Mouse (Mus musculus) heart, adult 18-20 months (tissue): ENCODE measurements around the gene Far2. TPM values are rescaled to one million over a fixed set of nuclear protein-coding genes. Genes with fewer than 3 reads are reported as not detected.
A peak's percentile ranks its signal among the peaks of the same experiment; 100 is the strongest.

ENCODE experiments used
- DNase-seq, 2 experiments: peaks; one replicate each; pipeline ENCODE4 v3.0.0; 2021 to 2022; ENCODE audit warnings: mixed read lengths in 1 of 2
- long read RNA-seq, 2 experiments: library from polyadenylated mRNA; stranded (forward); transcript quantifications; one replicate each; pipeline ENCODE4 v2.0.0; 2021
- total RNA-seq, 2 experiments: library from RNA; stranded (reverse); gene quantifications; 2 replicates each; pipeline ENCODE4 v1.2.3; 2021

The Far2 gene
- not detected for total RNA-seq
- long read RNA-seq, experiment 1, result 0 reads
- long read RNA-seq, experiment 2, result 0 reads

- no peak for DNase-seq
Measured at GRCm38 (mm10) chr6:148046881-148047649, at the start of gene Far2. Far2 (plus strand) TSS chr6:148047259.

- no peak for DNase-seq
Measured at GRCm38 (mm10) chr6:148000483-148000882, 46.6 kb upstream of the Far2 start.

GRCm38 (mm10) chr6:148001071-148001470, 46.0 kb upstream of the Far2 start:
- peak in 1 of 2 experiments; percentile 8 for DNase-seq

GRCm38 (mm10) chr6:148006118-148006837, 40.8 kb upstream of the Far2 start:
- no peak for DNase-seq

GRCm38 (mm10) chr6:148040759-148041158, 6.3 kb upstream of the Far2 start:
- no peak for DNase-seq

GRCm38 (mm10) chr6:148047650-148047988, 560 bp downstream of the Far2 start:
- DNase-seq, result no peak

GRCm38 (mm10) chr6:148063131-148063530, 16.1 kb downstream of the Far2 start:
- DNase-seq, result no peak

- DNase-seq, result no peak
Measured at GRCm38 (mm10) chr6:148066267-148066666, 19.2 kb downstream of the Far2 start.

GRCm38 (mm10) chr6:148068786-148069185, 21.7 kb downstream of the Far2 start:
- no peak for DNase-seq

- DNase-seq, result peak in 1 of 2 experiments; percentile 6
Measured at GRCm38 (mm10) chr6:148073599-148073998, 26.5 kb downstream of the Far2 start.

GRCm38 (mm10) chr6:148074211-148074864, 27.3 kb downstream of the Far2 start:
- peak; percentile 6 to 9 for DNase-seq

GRCm38 (mm10) chr6:148083864-148084263, 36.8 kb downstream of the Far2 start:
- no peak for DNase-seq

- no peak for DNase-seq
Measured at GRCm38 (mm10) chr6:148084403-148084802, 37.3 kb downstream of the Far2 start.

- no peak for DNase-seq
Measured at GRCm38 (mm10) chr6:148097039-148097438, 50.0 kb downstream of the Far2 start.

- DNase-seq, result no peak
Measured at GRCm38 (mm10) chr6:148101977-148102376, 54.9 kb downstream of the Far2 start.

- DNase-seq, result no peak
Measured at GRCm38 (mm10) chr6:148102434-148102833, 55.4 kb downstream of the Far2 start.

GRCm38 (mm10) chr6:148104212-148104611, 57.2 kb downstream of the Far2 start:
- DNase-seq, result peak; percentile 1 to 7

GRCm38 (mm10) chr6:148105722-148106268, 58.7 kb downstream of the Far2 start:
- DNase-seq, result no peak

- no peak for DNase-seq
Measured at GRCm38 (mm10) chr6:148108741-148109472, 61.8 kb downstream of the Far2 start.

- DNase-seq, result no peak
Measured at GRCm38 (mm10) chr6:148110996-148111633, 64.1 kb downstream of the Far2 start.

GRCm38 (mm10) chr6:148116371-148116770, 69.3 kb downstream of the Far2 start:
- DNase-seq, result no peak
